ENCODE assay signal across 9 mouse cellular contexts in genomic region chr13:43530129-43530831, GRCm38 (mm10). TPM values are rescaled to one million over a fixed set of nuclear protein-coding genes. Genes with fewer than 3 reads are reported as not detected.
DNase-seq lines count a peak whose midpoint lies in the region; ATAC-seq lines count a peak whose summit lies in the region.
"Had no signal": no experiment of that assay in that cellular context is flagged by ENCODE, and none has a peak within 500 bp of the region (broad histone marks: within the 10 kb centered on the region; RNA-seq: fewer than 3 reads in every experiment).

No protein-coding gene starts in this region.

- no peak overlapping the region for H3K27ac ChIP-seq in liver, embryonic 16.5 days (ENCODE audit: low read length)
- H3K27ac ChIP-seq in intestine, embryonic 16.5 days (ENCODE audit: low read length), result no peak overlapping the region
- H3K27ac ChIP-seq: limb, embryonic 13.5 days had no signal

- H3K27me3 ChIP-seq in liver, embryonic 16.5 days (ENCODE audit: control insufficient read depth, insufficient read depth, low read depth, low read length), result no peaks in the 10 kb centered on the region
- no peaks in the 10 kb centered on the region for H3K27me3 ChIP-seq in intestine, embryonic 16.5 days (replicated peaks; ENCODE audit: control insufficient read depth, insufficient read depth, low read length)
- H3K27me3 ChIP-seq: limb, embryonic 13.5 days had no signal

- DNase-seq in 416B (ENCODE audit: low read depth), result peak; percentile 94
- peak; percentile 27 for DNase-seq in c-Kit-positive CD71-positive TER-119-negative erythroid progenitor cells, embryonic 14.5 days (ENCODE audit: low read depth)
- DNase-seq in frontal cortex, postnatal 36 days (ENCODE audit: low spot score in 2 of 2), result peak; percentile 68 to 87
- DNase-seq in testis, postnatal 14 days (ENCODE audit: low spot score), result no peak
- no peak for DNase-seq in kidney, adult 8-10 months
- DNase-seq: thymus, postnatal 14 days had no signal

- no peak overlapping the region for H3K4me3 ChIP-seq in liver, embryonic 16.5 days (ENCODE audit: low read depth, low read length)
- no peak overlapping the region for H3K4me3 ChIP-seq in intestine, embryonic 16.5 days (ENCODE audit: low read length)
- H3K4me3 ChIP-seq: limb, embryonic 13.5 days had no signal

- peak overlapping the region; percentile 37; the same call in 1 of the 2 replicates for H3K4me2 ChIP-seq in liver, embryonic 16.5 days (ENCODE audit: low read depth, low read length)
- H3K4me2 ChIP-seq in intestine, embryonic 16.5 days (ENCODE audit: low read depth, low read length), result no peak overlapping the region

- H3K36me3 ChIP-seq in liver, embryonic 16.5 days (ENCODE audit: control insufficient read depth, insufficient read depth), result no peaks in the 10 kb centered on the region
- no peaks in the 10 kb centered on the region for H3K36me3 ChIP-seq in intestine, embryonic 16.5 days (ENCODE audit: control insufficient read depth, insufficient read depth, low read length)
- H3K36me3 ChIP-seq: limb, embryonic 13.5 days had no signal

- no peak for ATAC-seq in liver, embryonic 16.5 days (ENCODE audit: low read depth)
- no peak for ATAC-seq in intestine, embryonic 16.5 days

- H3K9ac ChIP-seq in liver, embryonic 16.5 days (ENCODE audit: low read depth, low read length), result 0 out of 2 replicates have a peak overlapping the region, but pooled peaks have one; percentile 15
- no peak overlapping the region for H3K9ac ChIP-seq in intestine, embryonic 16.5 days (ENCODE audit: low read depth, low read length)
- H3K9ac ChIP-seq: limb, embryonic 13.5 days had no signal

- WGBS in liver, embryonic 16.5 days (ENCODE audit: insufficient replicate concordance), result 27% methylated on average over 14 of the region's 14 CpGs
- 61% methylated on average over 14 of the region's 14 CpGs for WGBS in intestine, embryonic 16.5 days

- H3K4me1 ChIP-seq in liver, embryonic 16.5 days (ENCODE audit: control insufficient read depth, low read depth, low read length), result peaks cover 16% of the 10 kb centered on the region
- peaks cover 11% of the 10 kb centered on the region for H3K4me1 ChIP-seq in intestine, embryonic 16.5 days (ENCODE audit: control insufficient read depth, insufficient read depth, low read length)

- H3K9me3 ChIP-seq in liver, embryonic 16.5 days (replicated peaks; ENCODE audit: control insufficient read depth, low read length), result no peaks in the 10 kb centered on the region
- H3K9me3 ChIP-seq in intestine, embryonic 16.5 days (ENCODE audit: control insufficient read depth, low read length), result no peaks in the 10 kb centered on the region
- H3K9me3 ChIP-seq: limb, embryonic 13.5 days had no signal

RNA-seq across cellular contexts. Expression of gene Mcur1, which starts 29.7 kb away (rescaled TPM):
- 4.9 and 5.4 TPM in 2 replicates for polyA plus RNA-seq in liver, embryonic 16.5 days (2015; fragmentation: Nextera tagmentation; extraction: Ambion mirVana)
- 8.6 and 9.1 TPM in 2 replicates for polyA plus RNA-seq in intestine, embryonic 16.5 days (2015; fragmentation: Nextera tagmentation; extraction: Ambion mirVana)

RNA-seq across cellular contexts. Expression of gene Ranbp9, which starts 49.2 kb away (rescaled TPM):
- 2.2 and 2.3 TPM in 2 replicates for polyA plus RNA-seq in liver, embryonic 16.5 days (2015; fragmentation: Nextera tagmentation; extraction: Ambion mirVana)
- polyA plus RNA-seq in intestine, embryonic 16.5 days (2015; fragmentation: Nextera tagmentation; extraction: Ambion mirVana), result 4.3 and 5.5 TPM in 2 replicates

Comparison
In these comparisons a context has a peak if more than half of its experiments do, and no peak if none do; other contexts are left out.
1. DNase-seq: peak in 416B (single experiment), c-Kit-positive CD71-positive TER-119-negative erythroid progenitor cells, embryonic 14.5 days (single experiment) and frontal cortex, postnatal 36 days (2 of 2); none in testis, postnatal 14 days (single experiment) and kidney, adult 8-10 months (0 of 2).